Mouse (Mus musculus) midbrain, embryonic 16.5 days (tissue): ENCODE measurements at regions not wholly inside any gene's neighbourhood (a gene's known extent, or its start where the extent isn't known, plus 50 kb on each side); places are given as distances from the start of the nearest gene placed in this dataset.
"Not testable (repeated sequence)": the region's sequence is repeated elsewhere in the genome, so short reads cannot be mapped to it uniquely, and the experiment has no call there.

Experiments
- ATAC-seq: fragments of 200-750 bp; cut with Nextera tagmentation; 2 replicates; pipeline ENCODE4 v1.8.0; 2017; ENCODE audit warnings: moderate TSS enrichment
- H3K27ac ChIP-seq: fragments of 300-500 bp; sonication (generic); 2 replicates; pipeline ENCODE4 v1.5.1; 2014; ENCODE audit warnings: mild to moderate bottlenecking, low read length, mixed read lengths
- H3K27me3 ChIP-seq: fragments of 300-500 bp; sonication (generic); 2 replicates; pipeline ENCODE4 v1.6.1; 2014; ENCODE audit warnings: low read depth, low read length, mixed read lengths; ENCODE audit not compliant: control insufficient read depth, insufficient read depth
- H3K36me3 ChIP-seq: fragments of 300-500 bp; sonication (generic); 2 replicates; pipeline ENCODE4 v1.6.1; 2014; ENCODE audit warnings: mild to moderate bottlenecking, low read length, moderate library complexity, mixed read lengths; ENCODE audit not compliant: control insufficient read depth, insufficient read depth
- H3K4me1 ChIP-seq: fragments of 300-500 bp; sonication (generic); 2 replicates; pipeline ENCODE4 v1.6.1; 2014; ENCODE audit warnings: mild to moderate bottlenecking, low read length, mixed read lengths; ENCODE audit not compliant: control insufficient read depth, insufficient read depth
- H3K4me2 ChIP-seq: fragments of 300-500 bp; sonication (generic); 2 replicates; pipeline ENCODE4 v1.6.1; 2014; ENCODE audit warnings: mild to moderate bottlenecking, low read length, mixed read lengths
- H3K4me3 ChIP-seq: fragments of 300-500 bp; sonication (generic); 2 replicates; pipeline ENCODE4 v1.5.1; 2014; ENCODE audit warnings: low read depth, mild to moderate bottlenecking, low read length, moderate library complexity, mixed read lengths
- H3K9ac ChIP-seq: fragments of 300-500 bp; sonication (generic); 2 replicates; pipeline ENCODE4 v1.6.1; 2014; ENCODE audit warnings: low read depth, low read length, mixed read lengths
- H3K9me3 ChIP-seq: fragments of 300-500 bp; sonication (generic); replicated peaks from 2 replicates; pipeline ENCODE4 v1.6.1; 2014; ENCODE audit warnings: mild to moderate bottlenecking, low read length, mixed read lengths; ENCODE audit not compliant: control insufficient read depth, poor library complexity, severe bottlenecking
- WGBS: fragments of 180-500 bp; shearing (Covaris S2); extraction: QIAGEN DNeasy Blood & Tissue Kit; methylation state at CpG from one replicate; pipeline ENCODE4 v1.1.7; 2014; 5-methylcytosine and 5-hydroxymethylcytosine counted together

GRCm38 (mm10) chr17:69650496-69650895 lies 211.4 kb downstream of the Akain1 start:
- not testable (repeated sequence) for H3K27ac ChIP-seq, H3K4me2 ChIP-seq, H3K4me1 ChIP-seq, H3K4me3 ChIP-seq, H3K9ac ChIP-seq, H3K9me3 ChIP-seq, H3K36me3 ChIP-seq, ATAC-seq, H3K27me3 ChIP-seq
- 84% methylated on average over 2 of the region's 2 CpGs for WGBS

DNA sequence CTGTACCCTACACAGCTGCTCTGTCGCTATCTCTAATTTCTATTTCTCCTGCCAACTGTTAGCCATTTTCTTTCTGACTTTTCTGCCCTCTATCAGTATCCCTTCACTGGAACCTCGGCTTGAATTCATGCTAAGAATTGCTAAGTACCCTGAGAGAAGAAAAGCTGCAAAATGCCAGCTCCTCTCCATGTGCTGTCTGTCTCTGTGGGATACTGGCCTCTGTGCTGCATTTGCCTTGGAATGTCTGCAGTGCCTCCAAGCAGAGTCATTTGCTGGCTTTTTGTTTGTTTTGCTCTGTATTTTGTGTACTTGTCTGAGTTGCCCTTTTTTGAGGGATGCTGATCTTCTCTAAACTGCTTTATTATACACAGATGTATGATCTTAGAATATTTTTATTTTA lies 215.5 kb downstream of the Akain1 start:
- peaks cover 3% of the 10 kb centered on the region for H3K9me3 ChIP-seq
- ATAC-seq, result no peak

GRCm38 (mm10) chr17:69672530-69672929 lies 233.4 kb downstream of the Akain1 start:
- Histone ChIP-seq H3K9me3 (no peaks in the 10 kb centered on the region), H3K27ac (no peak overlapping the region), H3K9ac (no peak overlapping the region), H3K4me3 (no peak overlapping the region), H3K4me1 (no peaks in the 10 kb centered on the region), H3K27me3 (no peaks in the 10 kb centered on the region), H3K36me3 (no peaks in the 10 kb centered on the region), H3K4me2 (no peak overlapping the region)
- 84% methylated on average over 3 of the region's 3 CpGs for WGBS
- peak; percentile 88 for ATAC-seq

More for the DNA sequence above, 215.5 kb downstream of the Akain1 start:
- Histone ChIP-seq H3K9ac (no peak overlapping the region), H3K4me1 (no peaks in the 10 kb centered on the region; the same call in 1 of the 2 replicates), H3K36me3 (no peaks in the 10 kb centered on the region), H3K27me3 (no peaks in the 10 kb centered on the region), H3K4me2 (no peak overlapping the region), H3K27ac (no peak overlapping the region), H3K4me3 (no peak overlapping the region)
- 34% methylated on average over 2 of the region's 2 CpGs for WGBS

- no peaks in the 10 kb centered on the region for H3K9me3 ChIP-seq
- H3K4me3 ChIP-seq, result no peak overlapping the region
- no peaks in the 10 kb centered on the region for H3K36me3 ChIP-seq
- ATAC-seq, result no peak
- H3K4me1 ChIP-seq, result peaks cover 5% of the 10 kb centered on the region; the same call in 1 of the 2 replicates
- H3K27me3 ChIP-seq, result no peaks in the 10 kb centered on the region
- no peak overlapping the region for H3K4me2 ChIP-seq
- H3K27ac ChIP-seq, result no peak overlapping the region
- H3K9ac ChIP-seq, result no peak overlapping the region
- WGBS, result 92% methylated on average over 5 of the region's 5 CpGs
Measured at GRCm38 (mm10) chr17:69683091-69683490, 244.0 kb downstream of the Akain1 start.

DNA sequence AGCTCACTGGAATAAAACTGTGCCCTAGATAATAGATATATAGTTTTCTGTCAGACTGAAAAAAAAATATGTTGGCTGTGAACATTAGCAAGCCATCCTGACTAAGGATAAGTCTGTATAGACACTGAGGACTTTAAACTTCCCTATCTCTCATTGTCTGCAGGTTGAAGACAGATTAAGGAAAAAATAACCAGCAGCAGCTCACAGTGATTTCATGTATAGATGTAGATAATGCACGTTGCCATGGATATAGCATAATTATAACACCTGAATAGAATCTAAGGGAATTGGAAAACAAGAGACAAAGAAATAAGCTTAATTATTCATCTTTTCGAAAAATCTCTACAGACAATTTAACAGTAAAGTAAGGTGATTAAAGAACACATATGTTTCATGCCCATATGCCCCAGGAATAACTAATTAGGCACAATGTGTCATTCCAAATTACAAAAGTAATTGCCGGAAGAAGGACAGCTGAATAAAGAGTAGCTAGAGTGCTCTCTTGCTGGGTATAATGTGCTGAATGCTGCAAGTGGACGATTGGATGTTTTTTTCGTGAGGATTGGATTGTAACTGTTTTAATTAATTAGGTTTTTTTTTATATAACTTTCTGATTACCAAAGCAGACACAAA lies 246.6 kb downstream of the Akain1 start:
- Histone ChIP-seq H3K9me3 (no peaks in the 10 kb centered on the region), H3K4me3 (no peak overlapping the region), H3K4me2 (no peak overlapping the region), H3K36me3 (no peaks in the 10 kb centered on the region), H3K27ac (peak overlapping the region; percentile 33; the same call in 1 of the 2 replicates), H3K4me1 (peaks cover 5% of the 10 kb centered on the region; the same call in 1 of the 2 replicates), H3K27me3 (no peaks in the 10 kb centered on the region), H3K9ac (no peak overlapping the region)
- ATAC-seq, result peak; percentile 54; the same call in 1 of the 2 replicates
- 36% methylated on average over 5 of the region's 5 CpGs for WGBS

GRCm38 (mm10) chr17:69686383-69686782 lies 247.3 kb downstream of the Akain1 start:
- peak; percentile 68 for ATAC-seq
- Histone ChIP-seq H3K9me3 (no peaks in the 10 kb centered on the region), H3K4me2 (no peak overlapping the region), H3K4me1 (peaks cover 5% of the 10 kb centered on the region; the same call in 1 of the 2 replicates), H3K27me3 (no peaks in the 10 kb centered on the region), H3K4me3 (no peak overlapping the region), H3K9ac (no peak overlapping the region), H3K27ac (peak overlapping the region; percentile 33; the same call in 1 of the 2 replicates), H3K36me3 (no peaks in the 10 kb centered on the region)
- 26% methylated on average over 2 of the region's 2 CpGs for WGBS

DNA sequence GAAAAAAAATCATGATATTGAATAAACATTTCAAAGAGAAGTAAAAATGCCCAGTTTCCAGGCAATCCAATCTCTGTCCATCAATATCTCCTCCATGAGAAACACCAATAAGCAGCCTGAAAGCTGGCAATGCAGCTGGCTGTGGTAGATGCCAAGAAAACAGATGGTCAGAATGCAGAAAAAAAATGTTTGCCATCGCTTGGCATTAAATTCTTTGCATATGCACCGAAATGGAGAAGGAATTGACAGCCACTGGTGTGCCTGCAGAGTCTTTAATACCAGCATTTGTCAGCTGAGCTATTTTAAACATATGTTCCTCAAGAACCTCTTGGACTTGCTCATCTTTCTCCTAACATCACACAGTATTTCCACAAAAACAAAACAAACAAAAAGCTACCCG lies 256.2 kb downstream of the Akain1 start:
- Histone ChIP-seq H3K9me3 (no peaks in the 10 kb centered on the region), H3K4me1 (no peaks in the 10 kb centered on the region), H3K4me3 (no peak overlapping the region), H3K27ac (no peak overlapping the region), H3K4me2 (no peak overlapping the region), H3K36me3 (no peaks in the 10 kb centered on the region), H3K27me3 (no peaks in the 10 kb centered on the region), H3K9ac (no peak overlapping the region)
- 85% methylated on average over 3 of the region's 3 CpGs for WGBS
- ATAC-seq, result no peak

GRCm38 (mm10) chr17:69727325-69727724 lies 241.5 kb upstream of the Dlgap1 start:
- Histone ChIP-seq H3K9me3 (no peaks in the 10 kb centered on the region), H3K4me2 (no peak overlapping the region), H3K36me3 (no peaks in the 10 kb centered on the region), H3K9ac (no peak overlapping the region), H3K4me1 (no peaks in the 10 kb centered on the region), H3K27ac (no peak overlapping the region), H3K4me3 (no peak overlapping the region), H3K27me3 (no peaks in the 10 kb centered on the region)
- no peak for ATAC-seq
- WGBS, result 85% methylated on average over 4 of the region's 4 CpGs

DNA sequence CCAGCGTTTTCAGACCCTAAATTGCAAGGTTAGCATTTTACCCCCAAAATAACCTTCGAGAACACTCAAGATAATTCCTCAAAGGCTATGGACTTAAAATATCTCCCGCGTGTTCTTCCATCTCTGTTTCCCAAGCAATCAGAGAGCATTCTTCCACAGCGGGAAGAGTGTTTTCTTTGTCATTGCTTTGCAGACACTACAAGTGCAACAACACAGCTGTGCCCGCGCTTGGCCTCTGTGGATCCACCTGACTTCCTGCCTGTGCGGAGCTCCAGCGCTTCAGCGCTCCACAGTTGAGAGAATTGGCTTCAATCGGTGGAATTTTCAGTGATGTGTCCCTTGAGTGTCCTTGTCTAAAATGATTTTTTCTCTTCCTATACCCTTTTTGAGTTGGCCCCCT lies 235.9 kb upstream of the Dlgap1 start:
- H3K9ac ChIP-seq, result no peak overlapping the region
- no peaks in the 10 kb centered on the region for H3K36me3 ChIP-seq
- 92% methylated on average over 11 of the region's 11 CpGs for WGBS
- H3K27ac ChIP-seq, result no peak overlapping the region
- no peaks in the 10 kb centered on the region for H3K9me3 ChIP-seq
- no peaks in the 10 kb centered on the region for H3K27me3 ChIP-seq
- no peak overlapping the region for H3K4me2 ChIP-seq
- ATAC-seq, result no peak
- no peak overlapping the region for H3K4me3 ChIP-seq
- no peaks in the 10 kb centered on the region for H3K4me1 ChIP-seq
